Mouse (Mus musculus): ENCODE data around the gene Vwf. TPM values are rescaled to one million over a fixed set of nuclear protein-coding genes. Genes with fewer than 3 reads are reported as not detected.

The Vwf gene
- total RNA-seq, 2 experiments from 2014 or later = 23.4 to 28.2 TPM

GRCm38 (mm10) chr6:125577882-125578646 is 31.5 kb downstream of the Vwf start:
- intact Hi-C loops (cut with DNase I) = no loop called here
- DNase-seq (ENCODE audit: extremely low spot score in 1 of 2, low spot score in 2 of 2) = no peak

GRCm38 (mm10) chr6:125578647-125579011 is 32.1 kb downstream of the Vwf start:
- DNase-seq (ENCODE audit: extremely low spot score in 1 of 2, low spot score in 2 of 2) = no peak
- intact Hi-C loops (cut with DNase I) = no loop called here

GRCm38 (mm10) chr6:125579864-125580263 is 33.3 kb downstream of the Vwf start:
- intact Hi-C loops (cut with DNase I) = no loop called here
- no peak for DNase-seq (ENCODE audit: extremely low spot score in 1 of 2, low spot score in 2 of 2)

DNA sequence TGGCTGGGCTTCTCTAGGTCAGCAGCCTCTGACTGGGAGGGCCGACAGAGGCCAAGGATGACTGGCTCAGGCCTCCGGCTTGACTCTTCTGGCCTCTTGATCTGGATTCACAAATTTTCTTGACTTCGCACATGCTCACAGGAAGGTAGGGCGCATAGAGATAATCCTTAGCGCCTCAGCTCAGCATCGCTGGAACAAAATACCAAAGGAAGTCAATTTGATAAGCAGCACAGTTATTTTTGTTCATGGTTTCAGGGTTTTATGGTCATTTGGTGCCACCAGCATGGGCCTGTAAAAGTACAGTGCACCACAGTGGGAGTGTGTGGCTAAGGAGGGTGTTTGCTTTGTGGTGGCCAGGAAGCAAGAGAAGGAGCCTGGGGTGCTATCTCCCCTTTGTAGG is 37.1 kb downstream of the Vwf start:
- intact Hi-C loops (cut with DNase I) = no loop called here
- no peak for DNase-seq (ENCODE audit: extremely low spot score in 1 of 2, low spot score in 2 of 2)

GRCm38 (mm10) chr6:125584266-125584665 is 37.7 kb downstream of the Vwf start:
- no peak for DNase-seq (ENCODE audit: extremely low spot score in 1 of 2, low spot score in 2 of 2)
- intact Hi-C loops (cut with DNase I) = no loop called here

DNA sequence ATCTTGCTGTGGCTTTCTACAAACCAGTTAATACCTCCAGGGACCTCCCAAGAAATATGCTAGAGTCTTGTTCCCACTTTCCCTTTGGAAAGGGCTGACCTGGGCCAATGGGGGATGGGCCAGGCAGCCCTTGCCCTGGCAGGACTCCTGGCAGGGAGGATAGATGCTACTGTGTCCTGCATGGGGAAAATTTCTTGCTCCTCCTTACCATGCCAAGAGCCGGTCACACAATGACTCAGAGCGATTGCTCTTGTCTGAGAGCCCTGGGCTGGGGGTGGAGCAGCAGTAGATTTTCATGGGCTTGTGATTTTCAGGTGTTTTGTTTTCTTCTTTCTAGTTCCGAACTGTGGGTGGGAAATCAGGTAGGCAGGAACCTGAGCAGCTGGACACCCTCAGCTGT is 39.0 kb downstream of the Vwf start:
- no peak for DNase-seq (ENCODE audit: extremely low spot score in 1 of 2, low spot score in 2 of 2)
- intact Hi-C loops (cut with DNase I) = no loop called here

DNA sequence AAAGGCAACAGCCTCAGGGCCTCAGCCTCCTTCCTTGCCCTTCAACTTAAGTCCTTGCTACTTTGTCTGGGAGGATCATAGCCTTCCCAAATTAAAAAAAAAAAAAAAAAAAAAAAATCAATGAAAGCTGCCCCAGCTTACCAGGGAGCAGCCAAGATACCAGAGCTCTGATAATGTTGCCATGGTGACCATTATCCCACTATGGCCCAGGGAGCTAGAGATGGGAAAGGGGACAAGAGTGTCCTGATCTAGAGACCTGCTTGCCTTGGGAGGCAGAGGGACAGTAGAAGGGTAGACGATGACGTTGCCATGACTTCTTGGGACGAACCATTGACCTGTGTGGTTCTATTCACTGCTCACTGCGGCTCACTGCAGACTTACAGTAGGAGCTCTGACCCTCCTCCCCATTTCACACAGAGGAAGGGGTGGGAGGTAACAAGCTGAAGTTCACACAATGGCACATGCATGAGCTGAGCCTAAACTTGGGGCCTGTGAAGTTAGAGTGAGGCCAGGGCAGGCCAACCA is 39.5 kb downstream of the Vwf start:
- intact Hi-C loops (cut with DNase I) = no loop called here
- DNase-seq (ENCODE audit: extremely low spot score in 1 of 2, low spot score in 2 of 2) = no peak

GRCm38 (mm10) chr6:125588241-125588640 is 41.7 kb downstream of the Vwf start:
- intact Hi-C loops (cut with DNase I) = no loop called here
- DNase-seq (ENCODE audit: extremely low spot score in 1 of 2, low spot score in 2 of 2) = peak in 1 of 2 experiments; percentile 47

DNA sequence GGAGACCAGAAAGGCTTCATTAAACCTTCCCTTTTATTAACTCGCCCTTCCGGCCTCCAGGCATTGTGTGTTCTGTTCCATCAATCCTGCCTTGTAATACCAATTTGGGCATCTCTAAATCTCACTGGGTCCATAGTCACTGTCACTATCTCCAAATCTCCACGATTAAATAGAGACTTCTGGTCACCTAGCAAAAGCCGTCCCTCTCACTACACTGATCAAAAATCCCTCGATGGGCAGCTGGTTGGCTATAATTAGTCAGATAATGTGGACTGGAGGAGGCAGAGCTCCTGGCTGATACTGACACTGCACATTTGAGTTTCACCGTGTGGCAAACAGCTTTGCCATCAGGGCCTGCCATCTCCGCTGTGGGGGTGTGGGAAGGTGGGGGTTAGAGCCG is 42.5 kb downstream of the Vwf start:
- intact Hi-C loops (cut with DNase I) = no loop called here
- no peak for DNase-seq (ENCODE audit: extremely low spot score in 1 of 2, low spot score in 2 of 2)

GRCm38 (mm10) chr6:125590056-125590455 is 43.5 kb downstream of the Vwf start:
- intact Hi-C loops (cut with DNase I) = no loop called here
- DNase-seq (ENCODE audit: extremely low spot score in 1 of 2, low spot score in 2 of 2) = peak; percentile 39 to 44

DNA sequence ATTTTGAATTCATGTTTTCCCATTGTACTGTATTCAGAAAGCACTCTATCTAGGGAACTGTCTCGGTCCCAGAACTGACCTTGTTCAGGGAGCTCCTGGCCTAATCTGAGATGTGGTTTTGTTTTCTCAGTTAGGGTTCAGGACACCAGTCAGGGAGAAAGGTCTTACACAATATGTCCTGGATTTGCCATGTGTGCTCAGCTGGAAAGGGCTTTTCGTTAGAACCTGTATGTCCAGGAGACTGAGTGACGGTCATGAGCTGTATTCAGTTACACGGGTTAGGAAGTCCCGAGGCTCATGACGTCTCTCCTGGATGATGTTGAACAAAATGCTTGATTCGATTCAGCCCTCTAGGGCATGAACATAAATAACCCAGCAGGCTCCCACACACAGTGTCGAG is 43.9 kb downstream of the Vwf start:
- DNase-seq (ENCODE audit: extremely low spot score in 1 of 2, low spot score in 2 of 2) = no peak
- intact Hi-C loops (cut with DNase I) = no loop called here

GRCm38 (mm10) chr6:125591652-125592385 is 45.2 kb downstream of the Vwf start:
- intact Hi-C loops (cut with DNase I) = no loop called here
- peak in 1 of 2 experiments; percentile 25 for DNase-seq (ENCODE audit: extremely low spot score in 1 of 2, low spot score in 2 of 2)

DNA sequence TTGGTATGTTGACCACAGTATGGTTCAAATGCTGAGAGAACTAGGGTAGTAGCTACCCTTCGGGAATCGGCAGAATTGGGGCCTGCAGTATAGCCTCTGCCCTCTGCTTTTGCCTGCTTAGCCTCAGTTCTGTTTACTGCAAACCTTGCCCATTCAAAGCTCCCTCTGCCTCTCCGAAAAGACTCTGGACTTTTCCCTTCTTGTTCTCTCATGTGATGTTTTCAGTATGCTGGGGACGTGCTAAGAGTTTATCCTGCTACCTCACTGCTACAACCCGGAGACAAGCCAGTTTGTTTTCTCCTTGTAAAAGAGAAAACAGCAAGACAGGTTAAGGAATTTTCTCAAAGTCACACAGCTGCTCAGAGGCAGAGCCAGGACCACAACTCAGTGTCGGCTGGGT is 46.0 kb downstream of the Vwf start:
- intact Hi-C loops (cut with DNase I) = no loop called here
- no peak for DNase-seq (ENCODE audit: extremely low spot score in 1 of 2, low spot score in 2 of 2)

GRCm38 (mm10) chr6:125594311-125594710 is 47.7 kb downstream of the Vwf start:
- intact Hi-C loops (cut with DNase I) = no loop called here
- peak in 1 of 2 experiments; percentile 53 for DNase-seq (ENCODE audit: extremely low spot score in 1 of 2, low spot score in 2 of 2)

- intact Hi-C loops (cut with DNase I) = loop anchor here (5.0 kb wide), 1 partner anchor 98 kb away; no protein-coding TSS in a partner anchor
- no peak for DNase-seq (ENCODE audit: extremely low spot score in 1 of 2, low spot score in 2 of 2)
These were observed 48.3 kb downstream of the Vwf start for GRCm38 (mm10) chr6:125594825-125595224.

- peak in 1 of 2 experiments; percentile 59 for DNase-seq (ENCODE audit: extremely low spot score in 1 of 2, low spot score in 2 of 2)
- intact Hi-C loops (cut with DNase I) = loop anchor here (5.0 kb wide), 1 partner anchor 100 kb away; no protein-coding TSS in a partner anchor
These were observed 50.2 kb downstream of the Vwf start for GRCm38 (mm10) chr6:125596701-125597318.

DNA sequence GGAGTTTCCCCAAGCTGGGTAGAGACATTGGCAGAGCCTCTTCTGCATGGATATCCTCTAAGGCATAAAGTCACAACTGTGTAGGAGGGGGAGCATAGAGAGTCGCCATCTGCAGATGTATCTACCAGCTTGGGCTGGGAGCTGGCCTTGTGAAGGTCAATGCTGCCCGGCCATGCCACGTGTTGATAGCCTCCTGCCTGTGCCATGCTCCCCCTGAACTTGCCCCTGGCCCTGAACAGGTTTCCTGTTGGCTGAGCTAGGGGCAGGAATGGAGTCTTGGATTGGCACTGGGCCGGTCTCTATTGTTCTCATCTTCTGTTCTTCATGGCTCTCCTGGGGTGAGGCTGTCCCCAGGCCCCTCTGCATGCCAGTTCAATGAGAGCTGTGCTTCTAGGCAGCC is 51.1 kb downstream of the Vwf start:
- intact Hi-C loops (cut with DNase I) = loop anchor here (5.0 kb wide), 1 partner anchor 100 kb away; no protein-coding TSS in a partner anchor
- no peak for DNase-seq (ENCODE audit: extremely low spot score in 1 of 2, low spot score in 2 of 2)

- intact Hi-C loops (cut with DNase I) = loop anchor here (2.0 to 10.0 kb wide), 2 partner anchors 181 to 325 kb away; no protein-coding TSS in a partner anchor
- peak; percentile 71 to 75 for DNase-seq (ENCODE audit: extremely low spot score in 1 of 2, low spot score in 2 of 2)
These were observed 53.5 kb downstream of the Vwf start for GRCm38 (mm10) chr6:125600036-125600558.

GRCm38 (mm10) chr6:125600669-125601068 is 54.1 kb downstream of the Vwf start:
- DNase-seq (ENCODE audit: extremely low spot score in 1 of 2, low spot score in 2 of 2) = no peak
- intact Hi-C loops (cut with DNase I) = loop anchor here (2.0 to 10.0 kb wide), 2 partner anchors 182 to 326 kb away; no protein-coding TSS in a partner anchor

All from left cerebral cortex, postnatal 10 days (tissue).